In genomic region chr14:22577411-22578037, GRCm38 (mm10) we compare ENCODE assay signal across 8 mouse cellular contexts.
DNase-seq lines count a peak whose midpoint lies in the region; ATAC-seq and TF ChIP-seq lines count a peak whose summit lies in the region.

No protein-coding gene starts in this region.

- peaks cover 24% of the 10 kb centered on the region for H3K4me1 ChIP-seq in lung, embryonic 14.5 days (ENCODE audit: insufficient read depth)
- H3K4me1 ChIP-seq in forebrain, embryonic 15.5 days: peaks cover 16% of the 10 kb centered on the region

- H3K27me3 ChIP-seq in lung, embryonic 14.5 days (ENCODE audit: insufficient read depth, low read length): no peaks in the 10 kb centered on the region
- peaks cover 17% of the 10 kb centered on the region for H3K27me3 ChIP-seq in forebrain, embryonic 15.5 days

- no peak overlapping the region for H3K9ac ChIP-seq in lung, embryonic 14.5 days
- 0 out of 2 replicates have a peak overlapping the region, but pooled peaks have one; percentile 15 for H3K9ac ChIP-seq in forebrain, embryonic 15.5 days (replicated peaks)

- no peaks in the 10 kb centered on the region for H3K9me3 ChIP-seq in lung, embryonic 14.5 days (ENCODE audit: low read depth, low read length)
- H3K9me3 ChIP-seq in forebrain, embryonic 15.5 days: no peaks in the 10 kb centered on the region

- 19% methylated on average over 13 of the region's 13 CpGs for WGBS in lung, embryonic 14.5 days
- 20% methylated on average over 13 of the region's 13 CpGs for WGBS in forebrain, embryonic 15.5 days

- no peak overlapping the region for H3K27ac ChIP-seq in lung, embryonic 14.5 days (ENCODE audit: low read depth)
- H3K27ac ChIP-seq in forebrain, embryonic 15.5 days (replicated peaks): no peak overlapping the region

- no peaks in the 10 kb centered on the region for H3K36me3 ChIP-seq in lung, embryonic 14.5 days (ENCODE audit: insufficient read depth)
- H3K36me3 ChIP-seq in forebrain, embryonic 15.5 days: no peaks in the 10 kb centered on the region

- no peak overlapping the region for H3K4me3 ChIP-seq in lung, embryonic 14.5 days (ENCODE audit: low read depth, low read length)
- no peak overlapping the region for H3K4me3 ChIP-seq in forebrain, embryonic 15.5 days

- peak overlapping the region; percentile 42 for H3K4me2 ChIP-seq in lung, embryonic 14.5 days
- H3K4me2 ChIP-seq in forebrain, embryonic 15.5 days (replicated peaks): peak overlapping the region; percentile 28

- 0 out of 2 replicates have a peak, but pooled peaks have one; percentile 9 for ATAC-seq in lung, embryonic 14.5 days (ENCODE audit: insufficient read depth)
- 0 out of 2 replicates have a peak, but pooled peaks have one; percentile 15 for ATAC-seq in forebrain, embryonic 15.5 days (replicated peaks)

- DNase-seq in lung, embryonic 14.5 days: no peak
- no peak for DNase-seq in lung, postnatal 25 days (ENCODE audit: low spot score)
- peak; percentile 8 to 31 for DNase-seq in kidney, postnatal 36 days
- DNase-seq in yolk sac, embryonic 10.5 days (ENCODE audit: low spot score): peak; percentile 55
- no peak for DNase-seq in gastrocnemius, adult 18-20 months (ENCODE audit: low spot score)
- DNase-seq in spleen, adult 18-20 months: no peak
- no peak for DNase-seq in testis, postnatal 14 days (ENCODE audit: low spot score)

- no peak for TF ChIP-seq CTCF in lung, embryonic 14.5 days (IDR thresholded peaks at IDR 0.05; ENCODE audit: low read depth)

Comparison
In these comparisons a context has a peak if more than half of its experiments do, and no peak if none do; other contexts are left out.
1. DNase-seq: peak in kidney, postnatal 36 days (2 of 2) and yolk sac, embryonic 10.5 days (single experiment); none in lung, embryonic 14.5 days (single experiment), lung, postnatal 25 days (single experiment), gastrocnemius, adult 18-20 months (single experiment), spleen, adult 18-20 months (0 of 2) and testis, postnatal 14 days (single experiment).